ENCODE assay signal across 15 mouse cellular contexts in the genomic region with DNA sequence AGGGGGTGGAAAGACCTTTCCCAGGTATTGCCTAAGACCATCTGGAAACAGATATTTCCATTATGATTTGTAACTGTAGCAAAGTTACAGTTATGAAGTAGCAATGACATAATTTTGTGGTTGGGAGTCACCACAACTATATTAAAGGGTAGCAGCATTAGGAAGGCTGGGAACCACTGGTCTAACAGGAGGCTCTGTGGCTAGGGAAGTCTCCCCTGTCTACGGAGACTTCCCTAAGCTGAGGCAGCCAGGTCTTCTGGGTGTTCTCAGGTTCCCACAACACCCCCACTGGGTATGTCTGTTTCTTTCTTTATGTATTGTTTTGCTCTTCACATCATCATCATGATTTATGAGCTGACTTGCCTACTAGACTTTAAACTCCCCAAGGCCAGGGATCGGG.
"Had no signal": no experiment of that assay in that cellular context is flagged by ENCODE, and none has a peak within 500 bp of the region (broad histone marks: within the 10 kb centered on the region; RNA-seq: fewer than 3 reads in every experiment).

No protein-coding gene starts in this region.

- H3K27me3 ChIP-seq: liver, embryonic 13.5 days; lung, embryonic 15.5 days; neural tube, embryonic 13.5 days had no signal

- H3K4me2 ChIP-seq: liver, embryonic 13.5 days had no signal

- H3K4me3 ChIP-seq: liver, embryonic 13.5 days; lung, embryonic 15.5 days; midbrain, embryonic 12.5 days; neural tube, embryonic 13.5 days had no signal

- H3K27ac ChIP-seq: liver, embryonic 13.5 days; lung, embryonic 15.5 days; macrophage; midbrain, embryonic 12.5 days; neural tube, embryonic 13.5 days had no signal

- H3K4me1 ChIP-seq: liver, embryonic 13.5 days had no signal

- H3K9me3 ChIP-seq: liver, embryonic 13.5 days; lung, embryonic 15.5 days; midbrain, embryonic 12.5 days; neural tube, embryonic 13.5 days had no signal

- ATAC-seq: intestine, postnatal 0 days; liver, postnatal 0 days had no signal

- H3K9ac ChIP-seq: liver, embryonic 13.5 days; liver, postnatal 0 days; lung, embryonic 15.5 days; midbrain, embryonic 12.5 days; neural tube, embryonic 13.5 days had no signal

- H3K36me3 ChIP-seq: liver, embryonic 13.5 days; lung, embryonic 15.5 days; midbrain, embryonic 12.5 days; neural tube, embryonic 13.5 days had no signal

- DNase-seq: kidney, adult 8-10 months; kidney, postnatal 25 days; layer of hippocampus, adult 9-11 months; liver; liver, embryonic 13.5 days; liver, postnatal 0 days; lung, postnatal 14 days; right cerebral cortex, adult 18-20 months; right cerebral cortex, postnatal 25 days; thymus, postnatal 4 days had no signal
